In the genomic region with DNA sequence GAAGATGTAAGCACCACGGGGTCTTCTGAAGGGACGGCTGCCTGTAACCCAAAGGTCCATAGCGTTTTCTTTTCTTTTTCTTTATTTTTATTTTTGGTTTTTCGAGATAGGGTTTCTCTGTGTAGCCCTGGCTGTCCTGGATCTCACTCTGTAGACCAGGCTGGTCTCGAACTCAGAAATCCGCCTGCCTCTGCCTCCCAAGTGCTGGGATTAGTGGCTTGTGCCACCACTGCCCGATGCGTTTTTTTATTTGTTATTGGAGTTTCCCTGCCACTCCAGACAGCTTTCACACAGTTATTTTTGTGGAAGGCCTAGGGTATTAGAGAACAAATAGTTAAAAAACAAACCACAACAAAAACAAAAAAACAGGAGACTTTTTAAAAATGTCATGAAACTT, we compare ENCODE assay signal across 11 mouse cellular contexts. TPM values are rescaled to one million over a fixed set of nuclear protein-coding genes. Genes with fewer than 3 reads are reported as not detected.
A peak's percentile ranks its signal among the peaks of the same experiment; 100 is the strongest.
DNase-seq lines count a peak whose midpoint lies in the region; ATAC-seq and TF ChIP-seq lines count a peak whose summit lies in the region.
"Not testable (repeated sequence)": the region's sequence is repeated elsewhere in the genome, so short reads cannot be mapped to it uniquely, and the experiment has no call there.
"Had no signal": no experiment of that assay in that cellular context is flagged by ENCODE, and none has a peak within 500 bp of the region (broad histone marks: within the 10 kb centered on the region; RNA-seq: fewer than 3 reads in every experiment).

No protein-coding gene starts in this region.

- peak overlapping the region; percentile 84 for H3K4me2 ChIP-seq in heart, embryonic 11.5 days
- peak overlapping the region; percentile 58 for H3K4me2 ChIP-seq in hindbrain, embryonic 16.5 days (ENCODE audit: low read length)
- H3K4me2 ChIP-seq in liver, postnatal 0 days (ENCODE audit: low read depth, low read length): peak overlapping the region; percentile 97
- peak overlapping the region; percentile 82 for H3K4me2 ChIP-seq in midbrain, embryonic 15.5 days
- peak overlapping the region; percentile 88 for H3K4me2 ChIP-seq in stomach, embryonic 15.5 days

- 22% methylated on average over 8 of the region's 8 CpGs for WGBS in heart, embryonic 11.5 days (ENCODE audit: insufficient replicate concordance)
- WGBS in hindbrain, embryonic 16.5 days: 22% methylated on average over 8 of the region's 8 CpGs
- 27% methylated on average over 8 of the region's 8 CpGs for WGBS in limb, embryonic 10.5 days
- WGBS in liver, postnatal 0 days (ENCODE audit: insufficient replicate concordance): 16% methylated on average over 8 of the region's 8 CpGs
- WGBS in midbrain, embryonic 15.5 days: 24% methylated on average over 8 of the region's 8 CpGs
- WGBS in stomach, embryonic 15.5 days: 26% methylated on average over 8 of the region's 8 CpGs

- TF ChIP-seq RAD21 in MEL (IDR thresholded peaks at IDR 0.05; ENCODE audit: low read depth, low read length): not testable (repeated sequence)

- not testable (repeated sequence) for H3K27me3 ChIP-seq in MEL (ENCODE audit: control insufficient read depth in 1 of 2, insufficient read depth in 2 of 2, low read length in 2 of 2); erythroblast, embryonic 14.5 days (ENCODE audit: control insufficient read depth); heart, embryonic 11.5 days (ENCODE audit: control insufficient read depth, insufficient read depth, low read length); hindbrain, embryonic 16.5 days (replicated peaks; ENCODE audit: control insufficient read depth, insufficient read depth, low read length); limb, embryonic 10.5 days (ENCODE audit: low read depth, poor library complexity, severe bottlenecking); liver, postnatal 0 days (ENCODE audit: insufficient read depth, low read length); midbrain, embryonic 15.5 days (replicated peaks); stomach, embryonic 15.5 days (replicated peaks)

- not testable (repeated sequence) for TF ChIP-seq CTCF in MEL (IDR thresholded peaks at IDR 0.05 in 2 of 3, conservative IDR thresholded peaks at IDR 0.05 in 1 of 3; ENCODE audit: control insufficient read depth in 1 of 3, insufficient read depth in 1 of 3, low read depth in 2 of 3, low read length in 3 of 3, poor library complexity in 1 of 3, severe bottlenecking in 1 of 3); liver, postnatal 0 days (IDR thresholded peaks at IDR 0.05; ENCODE audit: low read depth)

- TF ChIP-seq EP300 in MEL (IDR thresholded peaks at IDR 0.05; ENCODE audit: low read depth in 1 of 2, low read length in 2 of 2); liver, postnatal 0 days (IDR thresholded peaks at IDR 0.05; ENCODE audit: low read depth): not testable (repeated sequence)

- not testable (repeated sequence) for H3K79me2 ChIP-seq in MEL (ENCODE audit: control insufficient read depth, insufficient read depth, low read length, poor library complexity)

- DNase-seq in MEL (ENCODE audit: low read depth, low spot score): peak; percentile 22
- DNase-seq in limb, embryonic 10.5 days (ENCODE audit: low spot score); liver, postnatal 0 days: not testable (repeated sequence)

- peak overlapping the region; percentile 59 to 65 for H3K4me3 ChIP-seq in MEL (ENCODE audit: control insufficient read depth in 1 of 2, insufficient read depth in 1 of 2, low read depth in 2 of 2, low read length in 2 of 2)
- peak overlapping the region; percentile 97 for H3K4me3 ChIP-seq in erythroblast, embryonic 14.5 days (replicated peaks)
- peak overlapping the region; percentile 93 for H3K4me3 ChIP-seq in heart, embryonic 11.5 days (ENCODE audit: low read depth, low read length)
- H3K4me3 ChIP-seq in hindbrain, embryonic 16.5 days (ENCODE audit: low read length): peak overlapping the region; percentile 96
- H3K4me3 ChIP-seq in limb, embryonic 10.5 days: peak overlapping the region; percentile 80
- peak overlapping the region; percentile 97 for H3K4me3 ChIP-seq in liver, postnatal 0 days (ENCODE audit: low read depth, low read length)
- peak overlapping the region; percentile 95 for H3K4me3 ChIP-seq in midbrain, embryonic 15.5 days
- H3K4me3 ChIP-seq in stomach, embryonic 15.5 days (replicated peaks): peak overlapping the region; percentile 93

- not testable (repeated sequence) for H3K9me3 ChIP-seq in MEL (replicated peaks; ENCODE audit: insufficient read depth, low read length); erythroblast, embryonic 14.5 days (ENCODE audit: control insufficient read depth, low read length); heart, embryonic 11.5 days (replicated peaks; ENCODE audit: control insufficient read depth, low read length); hindbrain, embryonic 16.5 days (ENCODE audit: control insufficient read depth, low read length); limb, embryonic 10.5 days (replicated peaks); liver, postnatal 0 days (ENCODE audit: low read length); midbrain, embryonic 15.5 days; stomach, embryonic 15.5 days

- peaks cover 0 to 12% of the 10 kb centered on the region in 2 experiments; a peak in 2 of 4 replicates for H3K36me3 ChIP-seq in MEL (ENCODE audit: control insufficient read depth in 1 of 2, insufficient read depth in 2 of 2, low read length in 2 of 2)
- H3K36me3 ChIP-seq in erythroblast, embryonic 14.5 days (ENCODE audit: control insufficient read depth); heart, embryonic 11.5 days (ENCODE audit: control insufficient read depth, insufficient read depth, low read length); hindbrain, embryonic 16.5 days (ENCODE audit: control insufficient read depth, insufficient read depth, low read length); liver, postnatal 0 days (replicated peaks; ENCODE audit: insufficient read depth, low read length); midbrain, embryonic 15.5 days (replicated peaks); stomach, embryonic 15.5 days: not testable (repeated sequence)
- peaks cover 27% of the 10 kb centered on the region for H3K36me3 ChIP-seq in limb, embryonic 10.5 days

- not testable (repeated sequence) for TF ChIP-seq POLR2A in MEL (IDR thresholded peaks at IDR 0.05; ENCODE audit: control insufficient read depth in 1 of 2, insufficient read depth in 1 of 2, low read depth in 1 of 2, low read length in 2 of 2, poor library complexity in 1 of 2)

- not testable (repeated sequence) for ATAC-seq in heart, embryonic 11.5 days (replicated peaks; ENCODE audit: insufficient number of reproducible peaks, low FRiP score, low TSS enrichment); hindbrain, embryonic 16.5 days; liver, postnatal 0 days; midbrain, embryonic 15.5 days (replicated peaks); stomach, embryonic 15.5 days (ENCODE audit: insufficient read depth, low FRiP score, low read depth)

- H3K9ac ChIP-seq in MEL (ENCODE audit: control insufficient read depth, low read depth, low read length, poor library complexity, severe bottlenecking): peak overlapping the region; percentile 69
- peak overlapping the region; percentile 66 for H3K9ac ChIP-seq in heart, embryonic 11.5 days (ENCODE audit: low read depth, low read length)
- peak overlapping the region; percentile 58 for H3K9ac ChIP-seq in hindbrain, embryonic 16.5 days (ENCODE audit: low read depth, low read length)
- peak overlapping the region; percentile 17 for H3K9ac ChIP-seq in liver, postnatal 0 days (replicated peaks)
- peak overlapping the region; percentile 27 for H3K9ac ChIP-seq in midbrain, embryonic 15.5 days
- H3K9ac ChIP-seq in stomach, embryonic 15.5 days: 0 out of 2 replicates have a peak overlapping the region, but pooled peaks have one; percentile 34

- peak overlapping the region; percentile 41 for H3K27ac ChIP-seq in MEL (ENCODE audit: control insufficient read depth, low read depth, low read length)
- H3K27ac ChIP-seq in heart, embryonic 11.5 days (ENCODE audit: low read depth, low read length): peak overlapping the region; percentile 62
- peak overlapping the region; percentile 94 for H3K27ac ChIP-seq in hindbrain, embryonic 16.5 days (ENCODE audit: low read depth, low read length)
- peak overlapping the region; percentile 94 for H3K27ac ChIP-seq in limb, embryonic 10.5 days
- peak overlapping the region; percentile 98 for H3K27ac ChIP-seq in liver, postnatal 0 days (ENCODE audit: low read depth)
- peak overlapping the region; percentile 96 for H3K27ac ChIP-seq in midbrain, embryonic 15.5 days
- H3K27ac ChIP-seq in stomach, embryonic 15.5 days: peak overlapping the region; percentile 94

- H3K4me1 ChIP-seq in MEL (ENCODE audit: control insufficient read depth in 1 of 2, insufficient read depth in 2 of 2, low read length in 2 of 2): peaks cover 9 to 10% of the 10 kb centered on the region in 2 experiments; a peak in 3 of 4 replicates
- H3K4me1 ChIP-seq in erythroblast, embryonic 14.5 days (ENCODE audit: control insufficient read depth): peaks cover 32% of the 10 kb centered on the region
- peaks cover 12% of the 10 kb centered on the region for H3K4me1 ChIP-seq in heart, embryonic 11.5 days (ENCODE audit: control insufficient read depth, insufficient read depth, low read length)
- H3K4me1 ChIP-seq in hindbrain, embryonic 16.5 days (ENCODE audit: control insufficient read depth, insufficient read depth, low read depth, low read length): peaks cover 21% of the 10 kb centered on the region
- H3K4me1 ChIP-seq in limb, embryonic 10.5 days: peaks cover 20% of the 10 kb centered on the region
- H3K4me1 ChIP-seq in liver, postnatal 0 days (ENCODE audit: insufficient read depth): peaks cover 18% of the 10 kb centered on the region
- peaks cover 31% of the 10 kb centered on the region for H3K4me1 ChIP-seq in midbrain, embryonic 15.5 days
- H3K4me1 ChIP-seq in stomach, embryonic 15.5 days: not testable (repeated sequence)

RNA-seq across cellular contexts. Expression of a gene that starts 0.5 kb away (rescaled TPM):
- 7.0 and 13.5 TPM in 2 replicates for total RNA-seq in MEL (2012; rRNA removed)
- polyA plus RNA-seq in MEL (2012; ENCODE audit: insufficient read depth in 1 of 2, insufficient read length in 2 of 2, low read depth in 1 of 2, low replicate concordance in 2 of 2, missing spikeins in 1 of 2): 10 to 100 TPM in 1 of 2 experiments, not detected in 1; 17.3 TPM
- polyA plus RNA-seq in erythroblast, embryonic 14.5 days (2012): 0.37 and 0.59 TPM in 2 replicates
- 4.0 and 5.7 TPM in 2 replicates for polyA plus RNA-seq in heart, embryonic 11.5 days (2014; fragmentation: Nextera tagmentation; extraction: Ambion mirVana)
- polyA plus RNA-seq in hindbrain, embryonic 16.5 days (2015; fragmentation: Nextera tagmentation; extraction: Ambion mirVana): 25.9 and 27.0 TPM in 2 replicates
- polyA plus RNA-seq in limb, embryonic 10.5 days (2016; fragmentation: Nextera tagmentation; extraction: Ambion mirVana): 23.9 and 28.3 TPM in 2 replicates
- 4.9 and 5.1 TPM in 2 replicates for polyA plus RNA-seq in liver, postnatal 0 days (2015; fragmentation: Nextera tagmentation; extraction: Ambion mirVana)
- polyA plus RNA-seq in midbrain, embryonic 15.5 days (2015; fragmentation: Nextera tagmentation; extraction: Ambion mirVana): 35.5 and 38.3 TPM in 2 replicates
- 14.5 TPM in 2 replicates for polyA plus RNA-seq in stomach, embryonic 15.5 days (2015; fragmentation: Nextera tagmentation; extraction: Ambion mirVana)

RNA-seq across cellular contexts. Expression of a gene that starts 15.9 kb away (rescaled TPM):
- total RNA-seq in MEL (2012; rRNA removed): 1,577 and 1,672 TPM in 2 replicates
- polyA plus RNA-seq in MEL (2012; ENCODE audit: insufficient read depth in 1 of 2, insufficient read length in 2 of 2, low read depth in 1 of 2, low replicate concordance in 2 of 2, missing spikeins in 1 of 2): 1,000 to 10,000 TPM in 1 of 2 experiments, not detected in 1; 1,861 TPM
- polyA plus RNA-seq in erythroblast, embryonic 14.5 days (2012): 71.2 and 76.8 TPM in 2 replicates
- 1,819 and 1,826 TPM in 2 replicates for polyA plus RNA-seq in heart, embryonic 11.5 days (2014; fragmentation: Nextera tagmentation; extraction: Ambion mirVana)
- 1,672 and 1,683 TPM in 2 replicates for polyA plus RNA-seq in hindbrain, embryonic 16.5 days (2015; fragmentation: Nextera tagmentation; extraction: Ambion mirVana)
- polyA plus RNA-seq in limb, embryonic 10.5 days (2016; fragmentation: Nextera tagmentation; extraction: Ambion mirVana): 2,301 and 2,452 TPM in 2 replicates
- polyA plus RNA-seq in liver, postnatal 0 days (2015; fragmentation: Nextera tagmentation; extraction: Ambion mirVana): 389 and 423 TPM in 2 replicates
- 1,136 and 1,188 TPM in 2 replicates for polyA plus RNA-seq in midbrain, embryonic 15.5 days (2015; fragmentation: Nextera tagmentation; extraction: Ambion mirVana)
- 1,197 and 1,299 TPM in 2 replicates for polyA plus RNA-seq in stomach, embryonic 15.5 days (2015; fragmentation: Nextera tagmentation; extraction: Ambion mirVana)

RNA-seq across cellular contexts. Expression of a gene that starts 20.2 kb away (rescaled TPM):
- total RNA-seq in MEL (2012; rRNA removed): 0.12 TPM in 1 of 2 replicates, not detected in the other
- not detected for polyA plus RNA-seq in MEL (2012; ENCODE audit: insufficient read depth in 1 of 2, insufficient read length in 2 of 2, low read depth in 1 of 2, low replicate concordance in 2 of 2, missing spikeins in 1 of 2)
- polyA plus RNA-seq in erythroblast, embryonic 14.5 days (2012): not detected in 2 replicates
- 2.5 and 5.0 TPM in 2 replicates for polyA plus RNA-seq in heart, embryonic 11.5 days (2014; fragmentation: Nextera tagmentation; extraction: Ambion mirVana)
- polyA plus RNA-seq in hindbrain, embryonic 16.5 days (2015; fragmentation: Nextera tagmentation; extraction: Ambion mirVana): 1.3 and 2.1 TPM in 2 replicates
- 0.40 and 0.46 TPM in 2 replicates for polyA plus RNA-seq in limb, embryonic 10.5 days (2016; fragmentation: Nextera tagmentation; extraction: Ambion mirVana)
- polyA plus RNA-seq in liver, postnatal 0 days (2015; fragmentation: Nextera tagmentation; extraction: Ambion mirVana): 0.07 TPM in 1 of 2 replicates, not detected in the other
- polyA plus RNA-seq in midbrain, embryonic 15.5 days (2015; fragmentation: Nextera tagmentation; extraction: Ambion mirVana): 0.35 and 0.73 TPM in 2 replicates
- polyA plus RNA-seq in stomach, embryonic 15.5 days (2015; fragmentation: Nextera tagmentation; extraction: Ambion mirVana): 0.71 and 1.0 TPM in 2 replicates

RNA-seq across cellular contexts. Expression of a gene that starts 24.2 kb away (rescaled TPM):
- 9.4 and 10.1 TPM in 2 replicates for total RNA-seq in MEL (2012; rRNA removed)
- 10 to 100 TPM in 1 of 2 experiments, not detected in 1; 16.6 TPM for polyA plus RNA-seq in MEL (2012; ENCODE audit: insufficient read depth in 1 of 2, insufficient read length in 2 of 2, low read depth in 1 of 2, low replicate concordance in 2 of 2, missing spikeins in 1 of 2)
- 0.24 and 0.38 TPM in 2 replicates for polyA plus RNA-seq in erythroblast, embryonic 14.5 days (2012)
- polyA plus RNA-seq in heart, embryonic 11.5 days (2014; fragmentation: Nextera tagmentation; extraction: Ambion mirVana): 6.5 and 8.8 TPM in 2 replicates
- polyA plus RNA-seq in hindbrain, embryonic 16.5 days (2015; fragmentation: Nextera tagmentation; extraction: Ambion mirVana): 31.4 and 33.4 TPM in 2 replicates
- polyA plus RNA-seq in limb, embryonic 10.5 days (2016; fragmentation: Nextera tagmentation; extraction: Ambion mirVana): 27.9 and 34.3 TPM in 2 replicates
- 1.4 and 1.8 TPM in 2 replicates for polyA plus RNA-seq in liver, postnatal 0 days (2015; fragmentation: Nextera tagmentation; extraction: Ambion mirVana)
- 35.5 and 35.9 TPM in 2 replicates for polyA plus RNA-seq in midbrain, embryonic 15.5 days (2015; fragmentation: Nextera tagmentation; extraction: Ambion mirVana)
- polyA plus RNA-seq in stomach, embryonic 15.5 days (2015; fragmentation: Nextera tagmentation; extraction: Ambion mirVana): 8.6 and 8.8 TPM in 2 replicates

RNA-seq across cellular contexts. Expression of a gene that starts 34.9 kb away (rescaled TPM):
- not detected in 2 replicates for total RNA-seq in MEL (2012; rRNA removed)
- polyA plus RNA-seq in MEL (2012; ENCODE audit: insufficient read depth in 1 of 2, insufficient read length in 2 of 2, low read depth in 1 of 2, low replicate concordance in 2 of 2, missing spikeins in 1 of 2): not detected
- polyA plus RNA-seq in erythroblast, embryonic 14.5 days (2012): not detected in 2 replicates
- not detected in 2 replicates for polyA plus RNA-seq in heart, embryonic 11.5 days (2014; fragmentation: Nextera tagmentation; extraction: Ambion mirVana)
- polyA plus RNA-seq in hindbrain, embryonic 16.5 days (2015; fragmentation: Nextera tagmentation; extraction: Ambion mirVana): not detected in 2 replicates
- polyA plus RNA-seq in limb, embryonic 10.5 days (2016; fragmentation: Nextera tagmentation; extraction: Ambion mirVana): not detected in 2 replicates
- not detected in 2 replicates for polyA plus RNA-seq in liver, postnatal 0 days (2015; fragmentation: Nextera tagmentation; extraction: Ambion mirVana)
- not detected in 2 replicates for polyA plus RNA-seq in midbrain, embryonic 15.5 days (2015; fragmentation: Nextera tagmentation; extraction: Ambion mirVana)
- not detected in 2 replicates for polyA plus RNA-seq in stomach, embryonic 15.5 days (2015; fragmentation: Nextera tagmentation; extraction: Ambion mirVana)
- total RNA-seq: adrenal gland, postnatal 25 days; heart, postnatal 10 days; layer of hippocampus, postnatal 25 days had no signal

Comparison
In these comparisons a context has a peak if more than half of its experiments do, and no peak if none do; other contexts are left out.
1. H3K27ac ChIP-seq: peak in every context shown above with its lines; median percentile 98 in liver, postnatal 0 days; 96 in midbrain, embryonic 15.5 days; 94 in hindbrain, embryonic 16.5 days; 94 in limb, embryonic 10.5 days; 94 in stomach, embryonic 15.5 days; 62 in heart, embryonic 11.5 days; 41 in MEL.
2. H3K9ac ChIP-seq: peak in every context shown above with its lines; median percentile 69 in MEL; 66 in heart, embryonic 11.5 days; 58 in hindbrain, embryonic 16.5 days; 34 in stomach, embryonic 15.5 days; 27 in midbrain, embryonic 15.5 days; 17 in liver, postnatal 0 days.